Mouse (Mus musculus) activated CD4-positive, CD25-positive, alpha-beta regulatory T cell, adult 4 months (primary cell): ENCODE measurements around the gene Abraxas2. TPM values are rescaled to one million over a fixed set of nuclear protein-coding genes. Genes with fewer than 3 reads are reported as not detected.

Experiments
- ATAC-seq: one replicate; pipeline ENCODE4 v1.8.0; 2017
- polyA plus RNA-seq, 2 experiments: library from polyadenylated mRNA; unstranded; fragments of 100-300 nt; shearing (Covaris generic); gene quantifications; one replicate each; pipeline ENCODE4 v1.2.1; 2017

The Abraxas2 gene
- polyA plus RNA-seq, 2 experiments from 2014 or later, result 29.6 to 36.5 TPM

DNA sequence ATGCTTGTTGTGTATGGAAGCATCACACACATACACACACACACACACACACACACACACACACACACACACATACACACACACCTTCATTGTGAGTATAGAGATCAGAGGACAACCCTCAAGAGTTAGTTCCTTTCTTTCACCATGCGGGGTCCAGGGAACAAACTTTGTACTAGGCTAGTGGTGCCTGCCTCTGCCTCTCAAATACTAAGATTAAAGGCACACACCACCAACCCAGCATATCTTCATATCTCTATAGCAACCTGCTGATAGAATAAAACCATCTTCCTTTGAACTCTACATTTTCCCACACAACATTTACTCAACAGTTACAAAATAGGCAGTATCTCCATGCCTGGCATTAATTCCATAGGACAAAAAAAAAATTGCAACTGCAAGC lies 2.9 kb upstream of the Abraxas2 start:
- no peak for ATAC-seq

- no peak for ATAC-seq
Measured at GRCm38 (mm10) chr7:132858043-132858608, 899 bp upstream of the Abraxas2 start.

- no peak for ATAC-seq
Measured at GRCm38 (mm10) chr7:132866316-132866715, 7.3 kb downstream of the Abraxas2 start.

DNA sequence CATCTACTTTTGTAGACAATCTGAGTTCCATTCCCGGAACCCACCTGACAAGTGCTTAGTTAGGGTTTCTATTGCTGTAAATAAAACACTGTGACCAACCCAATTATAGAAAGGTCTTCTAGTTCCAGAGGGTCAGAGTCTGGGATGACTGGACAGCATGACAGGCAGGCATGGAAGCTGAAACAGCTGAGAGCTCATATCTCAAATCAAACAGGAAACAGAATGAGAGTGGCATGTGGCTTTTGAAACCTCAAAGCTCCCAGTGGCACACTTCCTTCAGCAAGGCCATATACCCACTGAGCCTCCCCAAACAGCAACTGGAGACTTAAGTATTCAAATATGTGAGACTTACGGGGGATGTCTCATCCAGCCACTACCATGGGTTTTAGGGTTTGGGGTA lies 14.0 kb downstream of the Abraxas2 start:
- ATAC-seq, result no peak

- ATAC-seq, result no peak
Measured at GRCm38 (mm10) chr7:132875391-132876086, 16.5 kb downstream of the Abraxas2 start.

DNA sequence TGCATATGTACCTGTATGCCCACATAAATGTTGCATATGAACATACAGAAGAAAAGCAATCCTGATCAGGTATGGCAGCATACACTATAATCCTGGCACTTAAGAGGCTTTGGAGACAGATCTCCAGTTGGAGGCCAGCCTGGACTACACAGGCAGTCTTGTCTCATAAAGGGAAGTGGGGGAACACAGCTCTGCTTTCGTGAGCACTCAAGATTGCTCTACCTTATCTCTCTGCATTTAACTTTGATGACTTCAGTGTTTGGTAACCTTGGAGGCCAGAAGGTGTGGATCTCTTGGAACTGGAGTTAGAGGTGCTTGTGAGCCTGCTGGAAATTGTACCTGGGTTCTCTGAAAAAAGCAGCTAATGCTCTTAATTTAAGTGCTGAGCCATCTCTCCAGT lies 21.3 kb downstream of the Abraxas2 start:
- no peak for ATAC-seq

DNA sequence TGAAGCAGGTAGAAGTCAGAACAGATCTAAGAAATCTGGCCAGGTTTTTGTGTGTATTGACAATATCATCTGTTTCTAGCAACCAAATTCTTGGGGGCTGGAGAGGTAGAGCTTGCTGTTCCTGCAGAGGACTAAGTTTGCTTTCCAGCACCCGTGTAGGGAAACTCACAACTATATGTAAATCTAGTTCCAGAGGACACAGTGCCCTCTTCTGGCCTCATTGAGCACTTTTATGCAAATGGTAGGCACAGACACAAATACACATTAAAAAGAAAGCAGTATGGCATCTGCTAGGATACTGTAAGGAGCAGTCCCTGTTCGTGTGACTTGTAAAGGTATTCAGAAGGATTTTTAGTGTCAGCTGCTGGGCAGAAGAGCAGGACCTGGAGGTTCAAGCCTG lies 23.3 kb downstream of the Abraxas2 start:
- peak; percentile 28 for ATAC-seq

DNA sequence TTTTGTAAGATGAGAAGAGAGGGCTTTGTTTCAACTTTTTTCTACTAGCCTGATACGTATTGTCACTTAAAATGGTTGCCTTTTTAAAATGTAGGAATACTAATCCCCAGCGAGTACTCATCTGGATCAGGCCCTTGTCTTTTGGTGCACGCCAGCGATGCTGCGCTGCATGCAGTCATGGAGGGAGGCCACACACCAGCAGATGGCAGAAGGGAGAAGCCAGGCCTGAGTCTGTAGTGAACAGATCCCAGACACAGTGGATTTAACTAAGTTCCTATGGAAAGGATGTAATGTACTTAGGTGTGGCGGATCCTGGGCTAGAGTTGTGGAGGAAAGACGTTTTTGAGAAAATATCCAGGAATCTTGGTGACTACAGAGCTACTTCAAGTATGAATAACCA lies 25.0 kb downstream of the Abraxas2 start:
- ATAC-seq, result no peak

GRCm38 (mm10) chr7:132887019-132887804 lies 28.2 kb downstream of the Abraxas2 start:
- no peak for ATAC-seq

GRCm38 (mm10) chr7:132888052-132888451 lies 29.0 kb downstream of the Abraxas2 start:
- peak; percentile 71 for ATAC-seq

DNA sequence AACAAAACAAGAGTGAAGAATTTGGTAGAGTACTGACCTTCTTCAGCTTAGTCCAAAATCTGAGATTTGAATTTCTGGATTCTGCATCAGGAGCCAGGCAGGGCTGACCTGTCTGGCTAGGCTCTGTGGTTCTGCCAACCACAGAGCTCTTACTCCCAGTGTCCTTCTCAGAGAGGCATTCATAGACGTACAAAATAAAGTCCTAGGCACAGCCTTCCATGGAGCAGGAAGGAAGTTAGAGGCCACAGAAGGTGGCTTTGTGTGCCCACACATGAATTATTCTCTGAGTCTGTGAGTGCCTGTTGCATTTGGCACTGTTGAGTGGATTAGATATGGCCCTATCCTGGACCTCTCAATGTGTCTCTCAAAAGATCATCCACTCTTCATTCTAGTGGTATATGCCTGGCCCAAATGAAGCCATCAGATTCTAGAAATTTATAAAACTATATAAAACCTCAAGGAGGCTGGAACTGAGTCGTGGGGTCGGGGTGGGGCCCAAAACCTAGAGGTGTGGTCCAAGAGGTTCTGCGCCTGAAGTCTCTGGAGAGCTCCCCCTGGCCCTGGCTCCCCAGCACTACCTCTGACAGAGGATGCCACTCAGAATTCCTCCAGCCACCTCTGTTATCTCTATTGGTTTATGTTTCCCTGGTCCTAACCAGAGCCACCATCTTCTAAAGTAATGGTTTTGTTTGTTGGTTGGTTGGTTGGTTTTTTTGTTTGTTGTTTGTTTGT lies 29.7 kb downstream of the Abraxas2 start:
- no peak for ATAC-seq

GRCm38 (mm10) chr7:132889691-132890090 lies 30.7 kb downstream of the Abraxas2 start:
- ATAC-seq, result no peak

DNA sequence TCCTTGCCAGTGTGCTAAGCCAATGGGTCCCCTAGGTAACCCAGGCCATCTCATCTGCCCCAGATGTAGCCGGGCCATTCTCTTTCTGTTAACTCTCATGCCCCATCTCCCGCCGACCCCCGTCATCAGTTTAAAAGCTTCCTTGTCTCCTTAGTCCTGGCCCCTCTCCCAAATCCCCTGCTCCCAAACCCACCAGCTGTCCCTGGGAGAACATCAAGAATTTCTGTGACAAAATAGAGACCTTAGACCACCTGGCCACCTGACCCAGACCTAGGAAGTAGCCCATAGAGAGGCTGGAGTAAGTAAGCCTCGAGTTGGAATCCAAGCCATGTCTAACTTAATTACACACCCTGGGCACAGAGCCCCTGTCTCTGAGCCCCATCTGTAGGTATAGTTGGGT lies 31.2 kb downstream of the Abraxas2 start:
- ATAC-seq, result no peak

DNA sequence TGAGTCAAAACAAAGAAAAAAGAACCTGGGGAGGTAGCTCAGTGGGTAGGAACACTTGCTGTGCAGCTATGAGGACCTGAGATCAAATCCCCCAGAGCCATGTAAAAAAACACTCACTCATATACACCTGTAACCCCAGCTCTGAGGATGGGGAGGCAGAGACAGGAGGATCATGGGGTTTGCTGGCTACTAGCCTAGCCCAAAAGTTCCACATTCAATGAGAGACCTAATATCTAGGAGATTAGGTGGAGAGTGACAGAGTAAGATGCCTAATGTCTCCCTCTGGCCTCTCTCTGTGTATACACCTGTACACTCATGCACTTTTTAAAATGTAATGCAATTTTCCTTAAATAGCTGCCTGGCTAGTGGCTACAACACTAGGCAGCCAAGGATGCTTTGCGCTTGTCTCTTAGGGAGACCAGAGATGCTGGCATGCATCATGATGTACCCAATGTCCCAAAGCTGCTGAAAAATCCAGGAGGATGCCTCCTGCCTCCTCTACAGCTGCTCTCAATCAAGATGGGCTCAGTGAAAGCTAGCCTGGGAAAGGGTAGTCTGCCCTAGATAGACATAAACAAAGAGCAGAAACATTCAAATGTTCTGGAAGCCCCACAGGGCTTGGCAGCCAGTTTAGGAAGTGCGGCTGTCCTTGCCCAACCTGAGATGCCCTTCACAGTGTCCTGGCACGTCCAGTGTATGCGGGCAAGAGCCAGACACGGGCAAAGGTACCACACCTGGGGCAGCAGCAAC lies 32.7 kb downstream of the Abraxas2 start:
- ATAC-seq, result no peak

DNA sequence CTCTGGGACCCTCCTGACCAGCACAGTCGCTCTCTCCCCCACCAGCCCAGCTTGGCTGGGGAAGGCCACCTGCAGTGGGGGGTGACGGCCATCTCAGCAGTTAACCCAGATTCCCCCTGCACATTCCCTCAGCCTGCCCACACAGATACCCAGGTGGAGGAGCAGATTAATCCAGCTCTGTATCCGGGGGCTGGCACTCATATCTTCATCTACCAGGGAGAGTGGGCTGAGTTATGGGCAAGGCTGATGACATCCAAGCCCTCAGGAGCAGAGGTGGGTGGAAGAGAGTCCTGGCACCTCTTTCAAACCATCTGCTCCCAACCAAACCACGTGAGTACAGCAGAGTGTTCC lies 33.3 kb downstream of the Abraxas2 start:
- ATAC-seq, result no peak

DNA sequence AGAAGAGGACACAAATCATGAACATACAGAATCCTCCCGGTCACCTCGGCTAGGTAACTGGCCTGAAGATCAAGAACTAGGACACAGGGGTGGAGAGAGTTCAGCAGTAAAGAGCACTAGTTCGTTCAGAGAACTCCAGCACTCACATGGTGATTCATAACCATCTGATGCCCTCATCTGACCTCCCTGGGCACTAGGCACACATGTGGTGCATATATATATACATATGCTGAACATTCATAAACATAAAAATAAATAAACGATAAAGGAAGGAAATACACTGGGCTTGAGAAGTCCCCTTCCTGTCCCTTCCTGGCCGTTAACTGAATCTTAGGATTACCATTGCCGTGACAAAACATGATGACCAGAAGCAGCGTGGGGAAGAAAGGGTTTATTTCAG lies 33.8 kb downstream of the Abraxas2 start:
- ATAC-seq, result no peak

- ATAC-seq, result no peak
Measured at GRCm38 (mm10) chr7:132893336-132893735, 34.3 kb downstream of the Abraxas2 start.

DNA sequence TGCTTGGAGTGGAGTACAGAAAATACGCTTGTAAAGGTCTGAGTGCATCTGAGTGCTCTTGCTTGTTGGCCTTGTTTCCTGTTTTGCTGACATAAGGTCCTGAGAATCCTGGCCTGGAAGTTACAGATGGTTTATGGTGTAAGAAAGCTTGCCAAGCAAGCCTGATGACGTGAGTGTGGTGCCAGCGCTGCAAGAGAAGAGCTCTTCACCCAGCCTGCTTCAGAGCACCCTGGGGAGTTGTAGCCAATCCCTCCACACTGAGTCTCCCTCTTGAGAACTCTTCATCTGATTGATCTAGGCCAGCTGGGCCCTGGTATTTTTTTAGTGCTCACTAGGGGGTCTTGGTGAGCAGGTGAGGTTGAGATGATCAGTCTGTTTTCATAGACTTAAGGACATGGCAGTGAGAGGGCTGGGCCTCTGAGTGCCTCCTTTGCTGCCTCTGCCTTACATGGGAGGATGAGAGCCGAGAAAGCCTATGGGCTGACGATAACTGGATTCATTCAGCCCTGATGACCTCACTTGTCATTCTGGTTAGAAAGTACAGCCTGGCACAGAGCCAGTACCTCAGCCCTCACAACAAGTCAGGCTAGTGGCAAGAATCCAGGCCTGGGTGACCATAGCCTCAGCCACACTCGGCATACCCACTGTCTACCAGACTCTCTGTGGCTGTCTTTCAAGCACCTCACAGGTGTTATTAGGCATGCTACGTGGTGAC lies 36.0 kb downstream of the Abraxas2 start:
- no peak for ATAC-seq

DNA sequence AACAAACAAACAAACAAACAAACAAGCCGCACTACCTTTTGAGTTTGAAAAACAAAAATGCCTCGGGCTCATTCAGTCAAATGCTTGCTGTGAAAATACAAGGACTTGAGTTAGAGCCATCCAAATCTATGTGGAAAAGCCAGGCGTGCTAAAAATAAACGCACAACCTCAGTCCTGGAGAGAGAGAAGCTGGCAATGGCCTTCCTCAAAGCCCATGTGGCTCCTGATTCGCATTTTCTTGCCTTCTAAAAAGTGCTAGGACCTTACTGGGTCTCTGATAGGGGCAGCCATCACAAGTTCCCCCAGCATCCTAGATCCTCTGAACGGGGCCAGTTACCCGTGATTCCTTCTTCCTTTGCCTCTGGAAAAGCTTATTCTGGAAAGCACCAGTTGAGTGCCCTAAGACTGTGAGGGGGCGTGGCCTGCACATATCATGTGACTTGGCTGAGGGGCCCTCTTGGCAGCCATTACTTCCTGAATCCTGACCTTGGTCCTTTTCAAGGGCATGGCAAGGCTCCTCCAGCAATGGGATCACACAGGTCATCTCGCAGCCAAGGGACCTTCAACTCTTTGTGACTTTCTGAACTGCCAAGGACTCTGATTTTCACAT lies 37.3 kb downstream of the Abraxas2 start:
- no peak for ATAC-seq

DNA sequence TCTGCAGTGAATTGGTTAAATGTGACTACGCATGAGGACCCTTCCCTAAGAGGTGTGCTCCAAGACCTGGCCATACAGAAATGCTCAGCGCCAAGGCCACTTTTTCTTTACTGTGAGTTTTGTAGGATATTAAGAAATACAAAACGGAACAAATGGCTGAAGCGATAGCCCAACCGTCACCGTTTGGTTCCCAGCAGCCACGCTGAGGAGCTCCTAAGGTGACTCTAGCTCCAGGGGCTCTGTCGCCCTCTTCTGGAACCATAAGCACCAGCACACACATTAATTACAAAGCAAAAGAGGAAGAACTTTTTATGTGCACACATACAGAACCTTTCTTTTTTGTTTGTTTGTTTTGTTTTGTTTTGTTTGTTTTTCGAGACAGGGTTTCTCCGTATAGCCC lies 38.2 kb downstream of the Abraxas2 start:
- ATAC-seq, result no peak

DNA sequence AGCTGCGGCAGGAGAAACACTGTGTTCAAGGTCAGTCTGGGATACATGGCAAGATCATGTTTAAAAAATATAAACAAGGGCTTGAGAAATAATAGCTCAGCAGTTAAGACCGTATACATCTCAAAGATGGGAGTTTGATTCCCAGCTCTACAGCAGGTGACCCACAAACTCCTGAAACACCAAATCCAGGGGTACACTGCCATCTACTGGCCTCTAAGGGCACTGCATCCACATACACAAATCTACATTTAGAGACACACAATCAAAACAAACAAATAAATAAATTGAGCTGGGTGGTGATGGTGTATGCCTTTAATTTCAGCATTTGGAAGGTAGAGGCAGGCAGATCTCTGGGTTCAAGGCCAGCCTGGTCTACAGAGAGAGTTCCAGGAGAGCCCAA lies 39.2 kb downstream of the Abraxas2 start:
- no peak for ATAC-seq
